Comparison of ENCODE assay signal across 20 mouse cellular contexts in genomic region chr8:73614106-73614505, GRCm38 (mm10).
DNase-seq lines count a peak whose midpoint lies in the region; TF ChIP-seq lines count a peak whose summit lies in the region.
"Had no signal": no experiment of that assay in that cellular context is flagged by ENCODE, and none has a peak within 500 bp of the region (broad histone marks: within the 10 kb centered on the region; RNA-seq: fewer than 3 reads in every experiment).

No protein-coding gene starts in this region.

- H3K27ac ChIP-seq in layer of hippocampus, adult 2 months: peak overlapping the region; percentile 49
- peak overlapping the region; percentile 13; the same call in 1 of the 2 replicates for H3K27ac ChIP-seq in cortical plate, adult 2 months (ENCODE audit: insufficient read depth, low read length)
- H3K27ac ChIP-seq: embryonic facial prominence, embryonic 10.5 days; embryonic facial prominence, embryonic 12.5 days; forebrain, embryonic 13.5 days; forebrain, embryonic 15.5 days had no signal

- no peak for TF ChIP-seq POLR2A in cortical plate, adult 2 months (IDR thresholded peaks at IDR 0.05; ENCODE audit: extremely low read depth, insufficient read depth, low read length)

- TF ChIP-seq CTCF in layer of hippocampus, adult 2 months (conservative IDR thresholded peaks at IDR 0.05): no peak
- TF ChIP-seq CTCF in cortical plate, adult 2 months (IDR thresholded peaks at IDR 0.05; ENCODE audit: extremely low read depth, insufficient read depth, low read length): no peak

- no peak for DNase-seq in layer of hippocampus, adult 2 months (ENCODE audit: low spot score in 2 of 2)
- no peak for DNase-seq in layer of hippocampus, postnatal 10 days (ENCODE audit: low spot score in 2 of 2)
- peak; percentile 67 for DNase-seq in brain, adult 2 months (ENCODE audit: low read depth, low spot score)
- DNase-seq in urinary bladder, postnatal 4 days (ENCODE audit: low spot score in 2 of 2): no peak
- no peak for DNase-seq in adrenal gland, adult 8-10 months
- DNase-seq: adrenal gland, adult 2 months; adrenal gland, postnatal 14 days; adrenal gland, postnatal 36 days; cerebellum, adult 11 months; cerebellum, adult 18-20 months; cerebellum, adult 8-10 months; cerebellum, adult 9-11 months; cerebellum, postnatal 14 days; cerebellum, postnatal 36 days; forebrain, postnatal 0 days had no signal

- peaks cover 3% of the 10 kb centered on the region; the same call in 1 of the 2 replicates for H3K4me1 ChIP-seq in cortical plate, adult 2 months (ENCODE audit: control insufficient read depth, insufficient read depth, low read length)
- H3K4me1 ChIP-seq: embryonic facial prominence, embryonic 10.5 days; embryonic facial prominence, embryonic 12.5 days; forebrain, embryonic 13.5 days; forebrain, embryonic 15.5 days had no signal

- no peak overlapping the region for H3K4me3 ChIP-seq in layer of hippocampus, adult 2 months
- H3K4me3 ChIP-seq in cortical plate, adult 2 months (ENCODE audit: insufficient read depth, low read length): no peak overlapping the region
- H3K4me3 ChIP-seq: embryonic facial prominence, embryonic 10.5 days; embryonic facial prominence, embryonic 12.5 days; forebrain, embryonic 13.5 days; forebrain, embryonic 15.5 days had no signal
